Mouse (Mus musculus) thymus, postnatal 10 days (tissue): Measurements from ENCODE around the gene Gm2a.
"Not testable (repeated sequence)": the region's sequence is repeated elsewhere in the genome, so short reads cannot be mapped to it uniquely, and the experiment has no call there.

Source experiments
- DNase-seq, 2 experiments: peaks; one replicate each; pipeline ENCODE4 v3.0.0; 2021; ENCODE audit warnings: low spot score in 2 of 2

Gm2a gene

GRCm38 (mm10) chr11:55096731-55097462 is 1.0 kb upstream of the Gm2a start:
- DNase-seq = no peak

- no peak for DNase-seq
These were observed 437 bp downstream of the Gm2a start for GRCm38 (mm10) chr11:55098189-55098915.

GRCm38 (mm10) chr11:55099019-55099771 is 1.3 kb downstream of the Gm2a start:
- no peak for DNase-seq

- no peak for DNase-seq
These were observed 2.0 kb downstream of the Gm2a start for GRCm38 (mm10) chr11:55099868-55100267.

- no peak for DNase-seq
These were observed 4.1 kb downstream of the Gm2a start for GRCm38 (mm10) chr11:55102015-55102414.

GRCm38 (mm10) chr11:55103229-55103628 is 5.3 kb downstream of the Gm2a start:
- DNase-seq = no peak

GRCm38 (mm10) chr11:55105389-55105788 is 7.5 kb downstream of the Gm2a start:
- DNase-seq = no peak

GRCm38 (mm10) chr11:55106636-55107035 is 8.7 kb downstream of the Gm2a start:
- no peak for DNase-seq

GRCm38 (mm10) chr11:55109521-55110300 is 11.8 kb downstream of the Gm2a start:
- DNase-seq = no peak

- DNase-seq = no peak
These were observed 12.8 kb downstream of the Gm2a start for GRCm38 (mm10) chr11:55110566-55111169.

GRCm38 (mm10) chr11:55113209-55113860 is 15.4 kb downstream of the Gm2a start:
- peak in 1 of 2 experiments; percentile 30 for DNase-seq

GRCm38 (mm10) chr11:55113861-55114250 is 15.9 kb downstream of the Gm2a start:
- not testable (repeated sequence) for DNase-seq

- no peak for DNase-seq
These were observed 16.4 kb downstream of the Gm2a start for GRCm38 (mm10) chr11:55114291-55114690.

- DNase-seq = no peak
These were observed 18.1 kb downstream of the Gm2a start for GRCm38 (mm10) chr11:55116004-55116403.

- no peak for DNase-seq
These were observed 19.1 kb downstream of the Gm2a start for GRCm38 (mm10) chr11:55117031-55117430.

GRCm38 (mm10) chr11:55120279-55120678 is 22.4 kb downstream of the Gm2a start:
- no peak for DNase-seq

- peak; percentile 59 to 70 for DNase-seq
These were observed 22.9 kb downstream of the Gm2a start for GRCm38 (mm10) chr11:55120821-55121271.

GRCm38 (mm10) chr11:55121430-55121829 is 23.5 kb downstream of the Gm2a start:
- no peak for DNase-seq

GRCm38 (mm10) chr11:55126663-55127062 is 28.7 kb downstream of the Gm2a start:
- no peak for DNase-seq

GRCm38 (mm10) chr11:55127937-55128336 is 30.0 kb downstream of the Gm2a start:
- DNase-seq = no peak

GRCm38 (mm10) chr11:55128411-55128810 is 30.5 kb downstream of the Gm2a start:
- no peak for DNase-seq
